Mouse (Mus musculus) thymus, postnatal 36 days (tissue): ENCODE measurements around the gene H2-Q7.
"Not testable (repeated sequence)": the region's sequence is repeated elsewhere in the genome, so short reads cannot be mapped to it uniquely, and the experiment has no call there.

Source experiments
- DNase-seq, 2 experiments: peaks; one replicate each; pipeline ENCODE4 v3.0.0; 2022; ENCODE audit warnings: mixed read lengths in 2 of 2

The H2-Q7 gene

GRCm38 (mm10) chr17:35438885-35439284 lies at the start of gene H2-Q7:
Gene H2-Q7, plus strand, starts transcription at chr17:35439155.
- DNase-seq = peak; percentile 46

GRCm38 (mm10) chr17:35389796-35390195 lies 49.2 kb upstream of the H2-Q7 start:
- peak; percentile 79 to 80 for DNase-seq

GRCm38 (mm10) chr17:35392671-35393070 lies 46.3 kb upstream of the H2-Q7 start:
- not testable (repeated sequence) for DNase-seq

- not testable (repeated sequence) for DNase-seq
These were observed 44.8 kb upstream of the H2-Q7 start for GRCm38 (mm10) chr17:35393864-35394800.

GRCm38 (mm10) chr17:35396956-35397355 lies 42.0 kb upstream of the H2-Q7 start:
- DNase-seq = not testable (repeated sequence)

- DNase-seq = not testable (repeated sequence)
These were observed 25.9 kb upstream of the H2-Q7 start for GRCm38 (mm10) chr17:35413057-35413456.

- not testable (repeated sequence) for DNase-seq
These were observed 23.5 kb upstream of the H2-Q7 start for GRCm38 (mm10) chr17:35415273-35416129.

GRCm38 (mm10) chr17:35418772-35419171 lies 20.2 kb upstream of the H2-Q7 start:
- DNase-seq = no peak

GRCm38 (mm10) chr17:35419564-35419963 lies 19.4 kb upstream of the H2-Q7 start:
- not testable (repeated sequence) for DNase-seq

GRCm38 (mm10) chr17:35420206-35420810 lies 18.6 kb upstream of the H2-Q7 start:
- DNase-seq = peak; percentile 58 to 67

GRCm38 (mm10) chr17:35421331-35421730 lies 17.6 kb upstream of the H2-Q7 start:
- DNase-seq = not testable (repeated sequence)

- DNase-seq = not testable (repeated sequence)
These were observed 16.6 kb upstream of the H2-Q7 start for GRCm38 (mm10) chr17:35422360-35422759.

- not testable (repeated sequence) for DNase-seq
These were observed 15.7 kb upstream of the H2-Q7 start for GRCm38 (mm10) chr17:35423131-35423810.

GRCm38 (mm10) chr17:35424106-35424505 lies 14.8 kb upstream of the H2-Q7 start:
- not testable (repeated sequence) for DNase-seq

GRCm38 (mm10) chr17:35424624-35425416 lies 14.1 kb upstream of the H2-Q7 start, which contains the start of gene H2-Q6:
Gene H2-Q6, plus strand, starts transcription at chr17:35424850.
- peak in 1 of 2 experiments; percentile 26 for DNase-seq

- DNase-seq = peak in 1 of 2 experiments; percentile 39
These were observed 13.5 kb upstream of the H2-Q7 start for GRCm38 (mm10) chr17:35425474-35425873.

- DNase-seq = not testable (repeated sequence)
These were observed 10.1 kb upstream of the H2-Q7 start for GRCm38 (mm10) chr17:35428883-35429282.

GRCm38 (mm10) chr17:35430671-35431070 lies 8.3 kb upstream of the H2-Q7 start:
- not testable (repeated sequence) for DNase-seq

- DNase-seq = not testable (repeated sequence)
These were observed 6.8 kb upstream of the H2-Q7 start for GRCm38 (mm10) chr17:35432167-35432566.

- DNase-seq = peak; percentile 31 to 43
These were observed 4.1 kb upstream of the H2-Q7 start for GRCm38 (mm10) chr17:35434836-35435235.

GRCm38 (mm10) chr17:35435577-35435976 lies 3.4 kb upstream of the H2-Q7 start:
- DNase-seq = not testable (repeated sequence)
